Mouse (Mus musculus) WW6 (cell line): Measurements from ENCODE around the gene Spred2.
"Not testable (repeated sequence)": the region's sequence is repeated elsewhere in the genome, so short reads cannot be mapped to it uniquely, and the experiment has no call there.

Experiments used
- DNase-seq: peaks from one replicate; pipeline ENCODE4 v3.0.0-alpha.2; 2013; ENCODE audit warnings: low read depth, low spot score

The Spred2 gene

DNA sequence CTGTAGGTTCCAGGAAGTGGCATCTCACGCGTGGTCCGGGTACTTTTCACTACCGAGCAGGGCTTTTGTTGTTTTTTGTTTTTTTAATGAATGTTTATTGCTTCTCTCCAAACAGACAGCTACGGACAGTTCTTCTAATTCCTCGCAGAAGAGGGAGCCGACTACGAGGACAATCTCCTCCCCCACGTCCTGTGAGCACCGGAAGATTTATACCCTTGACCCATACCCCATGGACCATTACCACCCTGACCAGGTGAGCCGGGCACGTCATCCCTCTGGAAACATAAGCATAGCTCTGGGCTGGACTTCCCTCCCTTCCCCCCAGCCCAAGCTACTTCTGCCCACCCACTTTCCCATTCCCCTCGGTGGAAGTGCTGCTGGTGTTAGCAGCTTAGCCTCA lies 93.8 kb downstream of the Spred2 start:
- DNase-seq, result no peak

DNA sequence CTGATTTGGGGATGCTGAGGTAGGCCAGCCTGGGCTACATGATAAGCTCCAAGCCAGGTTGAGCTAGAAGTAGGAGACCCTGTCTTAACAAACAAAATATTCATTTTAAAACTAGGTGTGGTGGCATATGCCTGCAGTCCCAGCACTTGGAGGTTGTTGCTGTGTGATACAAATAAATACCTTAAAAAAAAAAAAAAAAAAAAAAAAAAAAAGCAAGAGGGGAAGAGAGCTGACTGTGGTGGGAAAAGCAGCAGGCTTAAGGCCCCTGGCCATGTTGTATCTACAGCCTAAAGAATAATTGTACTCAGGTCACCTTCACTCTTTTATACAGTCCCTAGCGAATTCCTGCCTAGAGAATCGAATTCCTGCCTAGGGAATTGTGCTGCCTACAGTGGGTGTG lies 94.7 kb downstream of the Spred2 start:
- DNase-seq, result no peak

DNA sequence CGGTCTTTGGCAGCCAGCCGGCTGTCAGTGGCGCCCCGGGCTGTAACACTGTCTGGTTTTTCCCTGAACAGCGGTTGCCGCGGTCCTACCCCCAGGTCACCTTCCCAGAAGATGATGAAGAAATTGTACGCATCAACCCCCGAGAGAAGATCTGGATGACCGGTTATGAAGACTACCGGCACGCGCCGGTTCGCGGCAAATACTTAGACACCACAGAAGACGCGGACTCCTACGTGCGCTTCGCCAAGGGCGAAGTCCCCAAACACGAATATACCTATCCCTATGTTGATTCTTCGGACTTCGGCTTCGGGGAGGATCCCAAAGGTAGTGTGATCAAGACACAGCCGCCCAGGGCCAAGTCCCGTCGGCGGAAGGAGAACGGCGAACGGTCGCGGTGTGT lies 96.5 kb downstream of the Spred2 start:
- DNase-seq, result no peak

DNA sequence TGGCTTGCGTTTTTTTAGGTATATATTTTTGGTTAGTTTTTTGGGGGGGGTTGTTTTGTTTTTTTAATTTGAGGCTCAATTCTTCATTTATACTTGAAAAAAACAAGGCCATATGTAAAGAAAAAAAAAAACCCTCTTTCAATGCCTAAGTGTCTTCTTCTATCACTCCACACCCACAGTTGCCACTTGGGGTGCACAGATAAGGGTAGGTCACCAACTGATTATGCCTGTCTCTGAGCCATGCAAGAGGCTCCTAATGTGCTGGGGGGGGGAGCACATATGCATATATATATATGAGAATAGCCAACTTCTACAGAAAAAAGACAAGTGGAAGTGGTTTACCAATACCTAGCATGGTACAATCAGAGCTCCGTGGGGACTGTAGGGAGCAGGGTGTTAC lies 98.3 kb downstream of the Spred2 start:
- no peak for DNase-seq

DNA sequence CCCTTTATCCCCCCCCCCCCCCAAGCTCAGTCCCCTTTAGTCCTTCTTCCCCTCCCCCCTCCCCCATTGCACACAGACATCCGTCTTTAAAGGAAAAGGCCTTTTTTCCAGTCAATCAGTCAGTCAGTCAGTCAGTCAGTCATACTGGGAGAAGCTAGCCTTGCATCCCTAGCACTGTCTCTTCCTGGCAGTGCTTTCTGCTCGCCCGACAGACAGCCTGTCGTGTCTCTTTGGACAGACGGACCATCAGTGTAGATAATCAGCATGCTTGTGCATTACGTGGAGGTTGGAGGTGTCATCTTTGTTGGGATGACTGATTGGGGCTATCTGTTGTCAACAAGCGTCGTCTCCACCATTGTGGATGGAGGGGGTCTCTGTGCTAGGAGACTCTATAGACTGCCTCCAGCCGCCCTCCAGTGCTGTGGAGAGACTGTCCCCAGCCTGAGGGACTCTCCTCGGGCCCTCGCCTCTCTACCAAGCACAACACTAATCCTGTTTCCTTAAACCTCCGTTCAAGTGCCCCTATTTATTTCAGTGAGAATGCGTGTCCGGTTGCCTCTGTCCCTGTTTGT lies 98.8 kb downstream of the Spred2 start:
- no peak for DNase-seq

DNA sequence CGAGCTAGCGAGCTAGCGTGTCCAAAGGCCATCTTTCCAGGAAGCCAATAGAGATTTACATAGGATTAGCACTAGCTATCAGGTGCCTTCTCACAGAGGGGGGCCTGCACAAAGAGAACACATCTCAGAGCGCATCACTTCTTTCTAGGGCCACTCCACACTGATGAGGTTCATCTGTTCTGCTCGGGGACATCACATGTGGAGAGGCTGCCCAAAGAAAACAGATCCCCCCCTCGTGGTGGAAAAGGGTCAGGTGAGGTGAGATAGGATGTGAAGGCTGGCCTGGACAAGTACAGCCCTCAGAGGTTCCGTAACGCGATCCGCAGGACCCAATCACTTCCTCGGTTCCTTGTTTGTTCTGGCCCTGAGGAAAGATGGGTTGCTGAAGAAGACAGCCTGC lies 101.7 kb downstream of the Spred2 start:
- DNase-seq, result no peak

DNA sequence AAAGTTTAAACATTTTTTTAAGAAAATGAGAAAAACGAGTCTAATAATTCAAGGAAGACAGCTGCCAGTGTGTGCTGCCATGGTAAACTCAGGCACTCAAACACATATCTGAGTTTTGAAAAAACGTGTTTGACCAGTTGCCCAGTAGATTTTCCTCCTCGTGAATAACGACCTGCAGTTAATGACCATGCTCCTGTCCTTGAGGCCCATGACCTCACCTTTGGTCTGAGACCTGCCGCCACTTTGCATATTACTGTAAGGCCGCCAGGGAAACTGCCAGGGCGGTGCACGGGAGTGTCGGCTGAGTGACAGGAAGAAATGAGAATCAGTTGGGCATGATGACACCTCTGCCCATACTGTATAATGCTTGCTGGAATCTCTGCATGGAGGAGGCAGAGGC lies 103.5 kb downstream of the Spred2 start:
- no peak for DNase-seq

DNA sequence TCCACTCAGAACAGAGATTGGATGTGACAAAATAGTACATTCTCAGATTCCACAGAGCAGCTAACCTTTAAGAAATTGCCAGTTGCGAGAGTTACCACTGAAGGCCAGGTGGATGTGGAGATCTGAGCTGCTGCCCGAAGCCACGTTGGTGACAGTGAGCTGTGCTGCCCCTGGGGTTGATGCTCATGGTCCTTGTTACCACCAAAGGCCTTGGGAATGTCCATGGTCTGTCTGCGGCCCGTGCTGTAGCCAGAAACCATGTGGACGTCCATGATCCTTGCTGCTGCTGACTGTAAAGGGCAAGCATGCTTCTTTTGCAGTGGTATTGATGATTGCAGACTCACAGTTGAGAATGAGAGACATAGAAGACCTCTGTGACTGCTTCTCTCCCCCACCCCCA lies 104.2 kb downstream of the Spred2 start:
- no peak for DNase-seq

DNA sequence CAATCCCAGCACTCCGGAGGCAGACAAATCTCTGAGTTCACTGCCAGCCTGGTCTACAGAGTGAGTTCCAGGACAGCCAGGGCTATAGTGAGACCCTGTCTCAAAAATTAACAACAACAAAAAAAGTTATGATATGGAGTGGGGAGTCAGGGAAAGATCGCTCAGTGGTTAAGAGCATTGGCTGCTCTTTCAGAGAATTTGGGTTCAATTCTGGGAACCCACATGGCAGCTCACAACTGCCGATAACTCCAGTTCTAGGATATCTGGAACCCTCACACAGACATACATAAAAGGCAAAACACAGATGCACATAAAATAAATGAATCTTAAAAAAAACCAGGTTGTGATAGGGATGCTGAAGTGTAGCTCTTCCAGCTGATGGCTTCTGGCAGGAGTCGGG lies 104.8 kb downstream of the Spred2 start:
- DNase-seq, result no peak

DNA sequence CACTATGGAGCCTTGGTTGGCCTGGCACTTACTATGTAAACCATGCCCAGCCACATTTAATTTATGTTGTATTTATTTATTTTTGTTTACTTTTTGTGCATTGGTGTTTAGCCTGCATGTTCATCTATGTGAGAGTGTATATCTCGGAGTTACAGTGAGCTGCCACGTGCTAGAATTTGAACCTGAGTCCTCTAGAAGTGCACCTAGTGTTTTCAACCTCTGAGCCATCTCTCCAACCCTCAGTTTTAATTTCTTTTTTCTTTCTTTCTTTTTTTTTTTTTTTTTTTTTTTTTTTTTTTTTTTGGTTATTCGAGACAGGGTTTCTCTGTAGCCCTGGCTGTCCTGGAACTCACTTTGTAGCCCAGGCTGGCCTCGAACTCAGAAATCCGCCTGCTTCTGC lies 106.8 kb downstream of the Spred2 start:
- not testable (repeated sequence) for DNase-seq

DNA sequence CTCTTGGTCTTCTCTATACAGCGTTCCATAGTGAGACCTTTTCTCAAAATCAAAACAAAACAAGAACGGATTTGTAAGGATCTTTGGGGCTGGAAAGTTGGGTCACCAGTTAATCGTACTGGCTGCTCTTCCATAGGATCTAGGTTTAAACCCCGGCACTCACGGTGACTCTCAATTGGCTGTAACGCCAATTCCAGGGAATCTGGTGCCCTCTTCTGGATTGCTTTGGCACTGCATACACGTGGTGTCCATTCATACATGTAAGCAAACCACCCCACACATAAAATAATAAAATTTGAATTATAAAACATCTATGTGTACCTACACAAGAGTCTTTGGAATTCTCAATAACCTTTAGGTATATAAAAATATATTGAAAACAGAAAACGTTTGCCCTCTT lies 107.4 kb downstream of the Spred2 start:
- peak; percentile 74 for DNase-seq

DNA sequence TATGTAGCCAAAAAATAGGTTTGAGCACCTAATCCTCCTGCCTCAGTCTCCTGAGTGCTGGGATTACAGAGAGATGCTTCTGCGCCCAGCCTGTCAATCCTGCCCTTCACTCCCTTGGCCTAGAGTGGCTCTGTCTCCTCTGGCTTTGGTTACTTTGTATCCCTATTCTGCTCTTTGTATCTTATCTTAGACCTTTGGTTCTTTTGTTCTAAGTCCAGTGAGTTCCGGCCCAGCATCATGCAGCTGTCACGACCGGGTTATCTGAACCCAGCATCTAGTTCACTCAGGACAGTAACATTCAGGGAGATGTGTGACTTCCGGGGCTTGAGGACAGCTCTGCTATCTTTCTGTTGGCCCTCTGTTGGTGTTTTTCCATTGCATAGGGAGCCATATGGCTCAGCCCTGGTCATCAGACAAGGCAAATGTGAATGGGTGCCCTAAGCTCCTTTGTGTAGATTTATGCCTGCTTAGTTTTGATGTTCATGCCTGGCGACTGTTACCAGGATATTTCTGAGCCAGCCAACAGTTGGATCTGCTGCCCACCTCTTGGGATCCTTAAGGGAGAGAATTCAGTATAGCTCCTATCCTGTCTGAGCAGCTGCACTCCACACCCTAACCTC lies 109.5 kb downstream of the Spred2 start:
- no peak for DNase-seq

DNA sequence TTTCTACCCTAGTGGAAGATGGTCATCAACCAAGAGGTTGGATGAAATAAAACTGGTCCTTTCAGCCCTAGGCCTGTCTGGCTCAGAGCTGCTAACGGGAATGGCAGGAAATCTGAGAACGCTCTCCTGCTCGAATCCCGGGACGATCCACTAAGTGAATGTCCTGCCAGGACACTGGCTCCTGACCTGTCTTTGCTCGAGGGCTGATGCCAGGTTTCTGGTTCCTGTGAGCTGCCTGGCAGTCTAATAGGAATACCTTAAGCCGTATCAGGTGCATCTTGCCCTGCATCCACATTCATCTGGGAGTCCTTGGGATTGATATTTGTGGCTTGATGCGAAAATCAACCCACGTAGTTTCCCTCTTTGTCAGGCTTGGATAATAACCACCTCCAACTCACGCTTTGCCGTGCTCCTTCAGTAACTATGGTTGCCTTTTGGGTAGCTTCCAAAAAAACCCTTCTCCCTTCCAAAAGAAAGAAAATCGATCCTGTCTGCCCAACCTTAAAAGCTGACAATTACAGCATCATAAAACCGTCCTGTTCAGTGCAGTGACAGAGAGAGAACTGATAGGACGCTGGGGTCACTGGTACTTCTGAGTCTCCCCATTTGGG lies 110.3 kb downstream of the Spred2 start:
- no peak for DNase-seq

DNA sequence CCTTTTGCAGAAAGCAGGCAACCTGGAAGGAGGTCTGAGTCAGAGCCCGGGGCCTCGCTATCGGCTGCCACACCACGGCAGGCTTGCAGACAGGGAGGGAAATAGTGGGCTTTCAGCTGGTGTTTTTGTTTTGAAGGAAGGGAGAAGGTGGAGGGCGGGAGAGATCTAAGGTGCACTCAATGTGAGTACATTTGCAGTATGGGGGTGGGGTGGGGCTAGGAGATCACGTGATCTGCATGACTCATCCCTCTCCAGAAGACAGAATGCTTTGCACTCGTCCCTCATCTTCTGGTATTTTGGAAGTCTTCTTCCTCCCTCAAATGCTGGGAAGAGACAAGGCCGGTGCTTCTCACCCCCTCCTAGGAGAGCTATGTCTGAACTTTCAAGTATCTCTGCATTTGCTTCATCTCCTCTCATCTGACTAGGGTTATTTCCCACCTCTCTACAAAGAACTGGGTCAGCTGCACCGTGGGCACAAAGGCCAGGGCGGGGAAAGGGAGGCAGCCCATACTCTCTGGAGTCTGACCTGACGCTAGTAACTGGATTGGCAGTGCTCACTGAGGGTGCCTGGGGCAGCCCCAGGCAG lies 111.3 kb downstream of the Spred2 start:
- DNase-seq, result no peak

DNA sequence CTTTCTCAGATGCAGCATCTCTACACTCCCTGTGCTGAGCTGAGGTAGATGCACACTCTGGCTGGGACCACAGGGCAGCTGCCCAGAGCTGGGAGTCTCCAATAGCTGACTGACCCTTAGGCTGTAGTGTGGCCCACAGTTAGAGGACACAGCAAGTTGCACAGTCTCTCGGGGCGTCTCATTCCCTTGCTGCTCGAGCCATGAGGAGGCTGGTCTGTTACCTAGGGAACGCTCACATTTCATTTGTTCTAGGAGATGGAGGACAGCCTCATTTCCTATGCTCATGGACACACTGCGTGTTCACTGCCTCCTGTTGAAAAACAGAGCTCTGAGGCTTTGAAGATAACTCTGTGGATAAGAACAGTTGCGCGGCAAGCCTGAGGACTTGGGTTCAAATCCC lies 111.8 kb downstream of the Spred2 start:
- no peak for DNase-seq

DNA sequence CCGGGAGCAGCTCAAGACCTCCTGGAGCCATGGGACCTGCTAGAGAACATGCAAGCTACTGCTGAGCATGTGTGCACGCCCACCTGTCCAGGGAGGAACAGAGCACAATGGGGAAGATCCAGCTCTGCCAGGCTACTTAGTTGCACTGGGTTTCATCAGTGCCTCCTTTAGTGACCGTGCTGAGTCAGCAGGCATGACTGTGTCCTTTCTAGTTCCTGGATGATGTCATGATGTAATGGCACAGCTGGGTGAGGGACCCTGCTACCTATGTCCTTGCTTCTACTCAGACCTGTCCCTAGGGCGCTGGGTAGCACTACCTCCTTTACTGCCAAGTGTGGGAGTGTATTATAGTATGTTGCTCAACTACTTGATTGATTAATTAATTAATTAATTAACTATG lies 113.6 kb downstream of the Spred2 start:
- no peak for DNase-seq

DNA sequence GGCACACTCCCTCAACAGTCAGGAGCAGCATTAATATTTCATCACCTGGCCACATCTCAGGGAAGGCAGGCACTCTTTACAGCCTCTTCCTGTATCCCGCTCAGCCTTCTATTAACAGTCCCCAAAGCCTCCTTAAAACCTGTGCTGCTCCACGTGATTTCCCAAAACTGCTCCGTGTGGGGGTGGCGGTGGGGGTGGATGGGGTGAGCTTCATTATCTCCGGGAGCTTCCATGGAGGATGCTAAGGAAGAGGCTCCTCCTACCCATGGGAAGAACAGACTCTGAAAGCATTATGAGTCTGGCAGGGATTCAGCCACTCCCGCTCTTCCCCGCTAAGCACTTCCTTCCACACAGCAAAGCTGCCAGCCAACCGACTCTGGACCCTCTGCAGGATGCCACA lies 114.5 kb downstream of the Spred2 start:
- DNase-seq, result no peak

DNA sequence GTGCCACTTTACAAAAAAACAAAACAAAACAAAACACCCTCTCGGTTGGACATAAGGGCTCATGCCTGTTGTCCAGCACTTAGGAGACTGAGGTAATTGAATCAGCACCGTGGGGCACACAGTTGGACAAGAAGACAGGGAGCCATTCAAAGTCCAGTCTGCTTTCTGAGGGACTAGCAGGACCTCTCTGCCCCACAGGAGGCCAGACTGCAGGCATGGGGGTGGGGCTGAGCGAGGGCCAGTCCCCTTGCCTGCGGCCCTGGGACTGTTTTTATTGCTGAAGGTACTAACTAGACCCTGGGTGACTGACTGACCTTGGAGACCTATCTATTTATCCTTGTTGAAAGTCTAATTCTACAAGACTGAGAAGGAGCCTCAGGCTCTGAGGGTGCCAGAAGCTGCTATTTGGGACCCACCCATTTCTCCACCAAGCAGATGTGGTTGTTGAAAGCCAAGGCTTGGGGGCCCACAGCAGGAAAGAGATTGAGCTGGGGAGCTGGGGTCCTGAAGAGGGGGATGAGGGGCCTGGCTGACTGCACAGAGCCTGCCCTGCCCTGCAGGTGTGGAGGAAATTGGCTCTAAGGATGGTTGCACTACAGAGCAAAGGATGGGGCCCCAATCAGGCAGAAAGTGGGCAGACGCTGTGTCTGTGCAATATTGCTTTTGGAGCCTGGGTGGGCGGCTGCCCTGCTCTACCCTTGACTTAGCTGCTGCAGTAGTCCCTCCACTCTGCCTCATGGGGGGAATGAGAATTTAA lies 117.2 kb downstream of the Spred2 start:
- DNase-seq, result no peak

DNA sequence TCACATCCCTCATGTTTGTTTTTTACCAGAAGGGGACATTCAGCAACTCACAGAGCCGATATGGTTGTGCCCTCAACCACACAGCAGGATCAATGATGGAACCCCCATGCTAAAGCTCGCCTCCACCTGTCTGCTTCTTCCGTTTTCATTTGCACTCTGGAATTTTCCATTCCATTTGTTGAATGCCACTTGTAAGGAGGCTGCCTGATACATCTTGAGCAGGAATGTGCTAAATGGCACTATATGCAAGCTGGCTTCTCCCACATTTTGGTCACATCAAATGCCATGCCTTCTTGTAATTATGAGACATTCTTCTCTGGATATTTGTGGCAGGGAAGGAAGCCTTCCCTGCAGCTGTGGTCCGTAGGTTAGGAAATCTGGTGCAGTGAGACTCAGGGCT lies 117.9 kb downstream of the Spred2 start:
- no peak for DNase-seq

DNA sequence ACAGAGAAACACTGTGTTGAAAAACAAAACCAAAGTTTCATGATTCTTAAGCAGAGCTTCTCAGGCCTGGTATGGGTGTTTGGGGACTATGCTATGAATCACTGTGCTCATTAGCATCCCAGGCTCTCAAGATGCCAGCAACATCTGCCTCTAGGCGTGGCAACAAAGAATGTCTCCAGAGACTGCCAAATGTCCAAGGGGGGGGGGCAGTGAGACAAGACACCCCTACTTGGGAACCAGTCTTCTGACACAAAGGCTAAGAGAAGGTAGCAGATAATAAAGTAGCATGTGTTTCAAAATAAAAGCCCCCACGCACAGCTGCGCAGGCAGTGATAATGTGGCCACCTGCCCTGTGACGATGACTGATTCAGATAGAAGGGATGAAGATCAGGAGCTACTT lies 119.1 kb downstream of the Spred2 start:
- DNase-seq, result no peak

DNA sequence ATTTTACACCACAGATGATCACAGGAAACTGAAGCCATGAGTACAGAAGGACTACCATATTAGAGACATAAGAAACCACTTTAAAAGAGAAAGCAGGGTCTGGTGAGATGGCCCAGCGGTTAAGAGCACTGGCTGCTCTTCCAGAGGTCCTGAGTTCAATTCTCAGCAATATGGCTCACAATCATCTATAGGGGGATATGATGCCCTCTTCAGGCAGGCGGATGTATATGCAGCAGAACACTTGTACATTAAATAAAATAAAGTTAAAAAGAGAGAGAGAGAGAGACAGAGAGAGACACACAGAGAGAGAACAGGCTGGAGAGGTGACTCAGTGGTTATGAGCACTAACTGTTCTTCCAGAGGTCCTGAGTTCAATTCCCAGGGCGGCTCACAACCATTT lies 121.4 kb downstream of the Spred2 start:
- DNase-seq, result no peak

DNA sequence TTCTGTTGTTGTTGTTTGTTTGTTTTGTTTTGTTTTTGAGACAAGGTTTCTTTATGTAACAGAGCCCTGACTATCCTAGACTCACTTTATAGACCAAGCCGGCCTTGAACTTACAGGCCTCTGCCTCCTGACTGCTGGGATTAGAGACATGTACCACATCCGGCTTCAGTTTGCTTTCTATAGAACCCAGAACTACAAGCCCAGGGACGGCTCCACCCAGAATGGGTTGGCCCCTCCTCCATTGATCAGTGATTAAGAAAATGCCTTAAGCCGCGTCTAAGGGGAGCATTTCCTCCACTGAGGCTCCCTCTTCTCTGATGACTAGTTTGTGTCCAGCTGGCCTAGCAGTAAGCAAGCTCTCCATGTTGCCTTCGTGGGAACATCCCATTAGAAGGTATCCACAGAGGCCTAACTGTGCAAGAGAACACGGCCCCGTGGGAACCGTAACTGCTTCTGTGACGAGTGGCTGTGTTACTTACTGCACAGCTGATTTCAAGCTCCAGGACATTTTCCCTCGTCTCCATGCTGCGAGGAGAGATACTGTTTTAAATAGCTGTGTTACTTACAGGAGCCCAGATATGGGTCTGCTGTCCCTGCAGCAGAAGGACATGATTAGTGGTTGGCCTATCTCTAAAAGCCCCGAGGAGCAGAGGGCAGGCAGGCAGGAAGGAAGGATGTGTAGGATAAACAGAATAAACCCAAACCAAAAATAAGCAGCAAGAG lies 128.8 kb downstream of the Spred2 start:
- DNase-seq, result no peak
